Mouse (Mus musculus) testis, adult 2 months (tissue): ENCODE data around the gene Tenm4.

Experiments
- CTCF ChIP-seq: fragments of 200-500 bp; IDR thresholded peaks from 2 replicates; pipeline ENCODE4 v1.5.1; 2012; ENCODE audit warnings: low read depth, mild to moderate bottlenecking, inconsistent platforms, low read length, moderate library complexity; ENCODE audit not compliant: control insufficient read depth, insufficient read depth, insufficient replicate concordance
- POLR2A ChIP-seq: fragments of 200-500 bp; IDR thresholded peaks from 2 replicates; pipeline ENCODE4 v1.6.1; 2012; ENCODE audit warnings: low read depth, mild to moderate bottlenecking, inconsistent platforms, low read length, moderate library complexity; ENCODE audit not compliant: control insufficient read depth

GRCm38 (mm10) chr7:96752776-96753175 is 581.7 kb downstream of the Tenm4 start:
- TF ChIP-seq CTCF, result no peak
- TF ChIP-seq POLR2A, result no peak
